Mouse (Mus musculus) G1E (cell line): ENCODE measurements around the gene Pidd1. TPM values are rescaled to one million over a fixed set of nuclear protein-coding genes. Genes with fewer than 3 reads are reported as not detected.

Experiments used
- ATAC-seq: 2 replicates; pipeline ENCODE4 v1.8.0; 2016; ENCODE audit warnings: mild to moderate bottlenecking; ENCODE audit not compliant: insufficient number of reproducible peaks, poor library complexity, low FRiP score, severe bottlenecking; ENCODE audit errors: extremely low read depth
- DNase-seq: peaks from one replicate; pipeline ENCODE4 v3.0.0; 2012; ENCODE audit warnings: low spot score
- H3K27me3 ChIP-seq: 2 replicates; pipeline ENCODE4 v1.6.1; 2012; ENCODE audit warnings: mild to moderate bottlenecking, low read length, inconsistent platforms; ENCODE audit not compliant: insufficient read depth
- H3K36me3 ChIP-seq: replicated peaks from 2 replicates; pipeline ENCODE3; 2012; ENCODE audit warnings: mild to moderate bottlenecking, inconsistent platforms
- H3K4me1 ChIP-seq: 2 replicates; pipeline ENCODE4 v1.6.1; 2012; ENCODE audit warnings: low read depth, low read length, inconsistent platforms, mixed read lengths; ENCODE audit not compliant: insufficient read depth
- H3K4me3 ChIP-seq: 2 replicates; pipeline ENCODE4 v1.5.1; 2012; ENCODE audit warnings: low read depth, mild to moderate bottlenecking, inconsistent platforms, low read length, moderate library complexity, mixed read lengths
- H3K9me3 ChIP-seq: replicated peaks from 2 replicates; pipeline ENCODE4 v1.6.1; 2012; ENCODE audit warnings: inconsistent platforms
- CTCF ChIP-seq: IDR thresholded peaks from 2 replicates; pipeline ENCODE4 v1.5.1; 2012; ENCODE audit warnings: low read depth, low read length, inconsistent platforms, mixed read lengths
- GATA1 ChIP-seq: IDR thresholded peaks from 2 replicates; pipeline ENCODE4 v1.6.1; 2012; ENCODE audit warnings: borderline replicate concordance, low read length, inconsistent platforms, mixed read lengths
- GATA2 ChIP-seq: IDR thresholded peaks from 2 replicates; pipeline ENCODE4 v1.6.1; 2012; ENCODE audit warnings: low read depth, low read length, inconsistent platforms, borderline replicate concordance
- POLR2AphosphoS5 ChIP-seq: IDR thresholded peaks from 2 replicates; pipeline ENCODE4 v1.6.1; 2012; ENCODE audit warnings: low read depth, low read length, inconsistent platforms; ENCODE audit not compliant: insufficient replicate concordance
- TAL1 ChIP-seq: conservative IDR thresholded peaks from 2 replicates; pipeline ENCODE4 v1.6.1; 2012; ENCODE audit warnings: low read depth, low read length, inconsistent platforms, mixed read lengths
- polyA plus RNA-seq: library from polyadenylated mRNA; stranded (reverse); fragments of >175 nt; gene quantifications from 2 replicates; pipeline ENCODE4 v1.2.3, GENCODE M21; 2012
- total RNA-seq, 2 experiments: library from RNA; stranded (forward) in 1 of 2; stranded (reverse) in 1 of 2; fragments of 200-1000 nt in 1 of 2; fragments of >200 nt in 1 of 2; fragmentation: Nextera tagmentation in 1 of 2; gene quantifications; 2 replicates each; pipeline ENCODE4 v1.2.3; 2014 to 2017

The Pidd1 gene
- total and polyA plus RNA-seq, 3 experiments = 8.9 to 59.6 (median 22.9) TPM

DNA sequence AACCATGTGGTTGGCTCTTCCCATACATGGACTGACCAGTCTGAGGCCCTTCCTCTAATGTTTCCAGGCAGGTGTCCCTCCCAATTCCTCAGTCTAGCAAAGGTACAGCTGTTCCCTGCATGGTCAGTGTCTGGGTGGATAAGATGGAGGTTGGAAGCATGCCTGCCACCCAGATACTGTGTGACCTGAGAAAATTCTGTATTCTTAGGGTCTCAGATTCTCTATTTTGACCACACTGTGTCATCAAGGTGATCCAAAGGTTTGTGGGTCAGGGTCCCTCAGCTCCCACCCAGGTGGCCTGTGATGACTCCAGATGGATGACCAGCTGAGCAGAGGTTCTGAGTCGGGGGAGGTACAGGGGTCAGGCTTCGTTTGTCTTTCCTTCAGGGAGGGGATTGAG, 41.4 kb upstream of the Pidd1 start:
- 0 out of 2 replicates have a peak, but pooled peaks cover 2% of the 10 kb centered on the region for H3K9me3 ChIP-seq
- no peak overlapping the region for H3K4me3 ChIP-seq
- peaks cover 2% of the 10 kb centered on the region; the same call in 1 of the 2 replicates for H3K27me3 ChIP-seq
- H3K4me1 ChIP-seq = peaks cover 19% of the 10 kb centered on the region
- no peak for DNase-seq
- TF ChIP-seq GATA2 (no peak), TAL1 (no peak), CTCF (no peak), GATA1 (no peak), POLR2AphosphoS5 (no peak)
- peaks cover 95% of the 10 kb centered on the region for H3K36me3 ChIP-seq
- no peak for ATAC-seq

- ATAC-seq = no peak
- H3K27me3 ChIP-seq = peaks cover 2% of the 10 kb centered on the region; the same call in 1 of the 2 replicates
- H3K4me1 ChIP-seq = peaks cover 19% of the 10 kb centered on the region
- no peak overlapping the region for H3K4me3 ChIP-seq
- H3K36me3 ChIP-seq = peaks cover 92% of the 10 kb centered on the region
- TF ChIP-seq GATA1 = no peak
- no peak for TF ChIP-seq TAL1
- TF ChIP-seq CTCF = no peak
- TF ChIP-seq GATA2 = no peak
- TF ChIP-seq POLR2AphosphoS5 = no peak
- no peak for DNase-seq
- H3K9me3 ChIP-seq = 0 out of 2 replicates have a peak, but pooled peaks cover 2% of the 10 kb centered on the region
These were observed 40.6 kb upstream of the Pidd1 start for GRCm38 (mm10) chr7:141484186-141485120.

DNA sequence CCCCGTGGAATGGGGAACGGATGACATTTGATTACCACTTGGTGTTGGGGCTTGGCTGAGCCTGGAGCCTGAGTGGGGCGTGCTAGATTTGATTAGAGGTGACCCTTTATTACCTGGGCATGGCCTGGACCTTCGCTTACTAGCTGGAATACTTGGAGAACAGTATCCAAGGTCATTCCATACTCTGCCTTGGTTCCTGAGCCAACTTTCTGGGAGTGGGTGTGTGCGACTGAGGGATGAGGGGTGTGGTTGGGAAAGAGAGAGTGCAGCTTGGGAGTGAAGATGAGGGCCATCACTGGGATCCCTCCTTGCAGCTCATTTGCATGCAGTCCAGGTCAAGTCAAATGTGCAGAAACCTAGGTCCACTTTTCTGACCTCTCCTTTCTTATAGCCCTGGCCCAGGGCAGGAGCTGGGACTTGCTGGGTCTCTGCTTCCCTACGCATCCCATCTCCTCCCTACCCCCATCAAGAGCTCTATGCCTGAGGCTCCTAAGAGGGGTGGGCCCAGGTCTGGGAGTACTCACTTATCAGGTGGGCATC, 39.4 kb upstream of the Pidd1 start:
- no peak overlapping the region for H3K4me3 ChIP-seq
- H3K4me1 ChIP-seq = peaks cover 23% of the 10 kb centered on the region
- DNase-seq = no peak
- TF ChIP-seq POLR2AphosphoS5 (no peak), TAL1 (no peak), GATA1 (no peak), GATA2 (no peak), CTCF (no peak)
- peaks cover 2% of the 10 kb centered on the region; the same call in 1 of the 2 replicates for H3K27me3 ChIP-seq
- ATAC-seq = no peak
- H3K36me3 ChIP-seq = peaks cover 91% of the 10 kb centered on the region
- H3K9me3 ChIP-seq = 0 out of 2 replicates have a peak, but pooled peaks cover 2% of the 10 kb centered on the region

DNA sequence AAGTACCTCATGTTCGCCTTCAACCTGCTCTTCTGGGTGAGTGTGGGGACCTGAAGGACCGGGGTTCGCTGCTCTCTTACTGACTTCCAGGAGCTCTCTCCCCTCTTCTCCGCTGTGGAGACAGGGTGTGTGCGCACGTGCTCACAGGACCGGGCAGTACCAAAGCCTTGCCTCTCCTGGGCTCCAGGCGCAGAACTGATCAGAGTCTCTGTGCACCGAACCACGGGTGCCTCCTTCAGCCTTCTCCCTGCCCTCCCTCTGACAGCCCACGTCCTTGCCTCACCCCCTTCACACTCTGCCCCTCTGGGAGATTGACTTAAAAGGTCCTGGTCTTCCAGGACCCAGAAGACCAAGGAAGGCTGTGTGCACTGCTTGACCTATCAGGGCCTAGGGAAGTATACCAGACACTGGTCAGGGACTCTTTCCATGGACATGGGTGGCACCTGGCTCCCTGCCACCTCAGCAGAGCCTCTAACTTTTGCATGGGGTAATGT, 38.8 kb upstream of the Pidd1 start:
- ATAC-seq (no peak), DNase-seq (no peak)
- Histone ChIP-seq H3K4me3 (no peak overlapping the region), H3K36me3 (peaks cover 90% of the 10 kb centered on the region), H3K4me1 (peaks cover 29% of the 10 kb centered on the region), H3K27me3 (peaks cover 2% of the 10 kb centered on the region; the same call in 1 of the 2 replicates), H3K9me3 (0 out of 2 replicates have a peak, but pooled peaks cover 2% of the 10 kb centered on the region)
- TF ChIP-seq POLR2AphosphoS5 (no peak), CTCF (no peak), GATA2 (no peak), GATA1 (no peak), TAL1 (no peak)

- peaks cover 86% of the 10 kb centered on the region for H3K36me3 ChIP-seq
- ATAC-seq = no peak
- H3K9me3 ChIP-seq = 0 out of 2 replicates have a peak, but pooled peaks cover 2% of the 10 kb centered on the region
- peaks cover 2% of the 10 kb centered on the region; the same call in 1 of the 2 replicates for H3K27me3 ChIP-seq
- H3K4me1 ChIP-seq = peaks cover 36% of the 10 kb centered on the region
- TF ChIP-seq TAL1 = no peak
- no peak for TF ChIP-seq CTCF
- TF ChIP-seq POLR2AphosphoS5 = no peak
- no peak for TF ChIP-seq GATA2
- TF ChIP-seq GATA1 = no peak
- no peak overlapping the region for H3K4me3 ChIP-seq
- no peak for DNase-seq
These were observed 37.9 kb upstream of the Pidd1 start for GRCm38 (mm10) chr7:141481498-141482401.
